Mouse (Mus musculus): ENCODE measurements around the gene Gtf3c5.

Gtf3c5 gene

DNA sequence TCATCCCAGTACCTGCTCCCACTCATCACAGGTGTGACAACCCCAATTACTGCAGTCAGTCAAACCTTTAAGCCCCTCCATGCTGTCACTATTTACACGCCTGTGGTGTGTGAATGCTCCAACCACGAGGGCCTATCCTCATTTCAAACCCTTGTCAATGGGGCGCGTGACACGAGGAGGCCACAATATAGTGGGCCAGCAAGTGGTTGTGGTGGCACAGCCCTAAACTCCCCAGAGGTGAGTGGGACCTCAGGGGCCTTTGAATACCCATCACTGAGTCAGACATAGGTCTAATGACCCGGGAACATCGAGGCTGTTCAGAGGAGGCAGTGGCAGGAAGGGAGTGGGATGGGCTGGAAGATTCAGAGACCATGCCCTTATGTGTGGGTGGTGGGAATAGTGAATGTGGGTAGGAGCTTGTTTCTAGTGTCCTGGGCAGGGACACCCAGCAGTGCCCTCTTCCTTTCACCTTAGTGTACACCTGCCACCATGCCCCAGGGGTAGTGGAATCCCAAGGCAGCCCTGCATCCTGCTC lies 49.6 kb downstream of the Gtf3c5 start:
- no peak for DNase-seq

DNA sequence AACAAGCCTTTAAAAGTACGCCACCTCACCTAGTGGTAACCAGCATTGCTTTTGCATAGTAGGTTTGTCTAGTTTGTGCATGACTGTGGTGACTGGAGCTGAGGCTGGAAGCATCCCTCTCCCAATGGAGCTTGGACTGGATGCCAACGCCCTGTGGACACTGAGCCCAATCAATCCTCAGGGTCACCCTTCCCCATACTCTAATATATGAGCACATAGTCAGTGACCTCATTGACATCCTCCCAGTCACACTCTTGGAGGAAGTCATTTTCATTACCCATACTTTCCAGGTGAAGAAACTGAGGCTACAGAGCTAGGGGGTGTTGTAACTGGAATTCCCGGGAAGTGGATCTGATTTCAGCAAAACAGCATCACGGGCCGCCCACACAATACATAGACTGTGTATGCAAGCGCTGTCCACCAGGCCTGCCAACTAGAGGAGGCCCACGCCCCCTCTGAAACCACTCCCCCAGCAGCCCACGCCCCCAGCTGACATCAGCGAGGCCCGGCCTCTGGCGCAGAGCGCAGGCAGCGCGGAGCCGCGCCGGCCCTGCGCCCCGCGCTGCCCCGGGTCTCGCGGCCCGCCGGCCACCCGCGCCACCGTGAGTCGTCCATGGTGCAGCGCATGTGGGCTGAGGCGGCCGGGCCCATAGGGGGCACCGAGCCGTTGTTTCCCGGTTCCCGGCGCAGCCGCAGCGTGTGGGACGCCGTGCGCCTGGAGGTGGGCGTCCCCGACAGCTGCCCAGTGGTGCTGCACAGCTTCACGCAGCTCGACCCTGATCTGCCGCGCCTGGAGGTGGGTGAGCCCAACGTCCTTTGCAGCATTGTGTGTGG lies 50.4 kb downstream of the Gtf3c5 start:
- DNase-seq = peak; percentile 91 to 93

DNA sequence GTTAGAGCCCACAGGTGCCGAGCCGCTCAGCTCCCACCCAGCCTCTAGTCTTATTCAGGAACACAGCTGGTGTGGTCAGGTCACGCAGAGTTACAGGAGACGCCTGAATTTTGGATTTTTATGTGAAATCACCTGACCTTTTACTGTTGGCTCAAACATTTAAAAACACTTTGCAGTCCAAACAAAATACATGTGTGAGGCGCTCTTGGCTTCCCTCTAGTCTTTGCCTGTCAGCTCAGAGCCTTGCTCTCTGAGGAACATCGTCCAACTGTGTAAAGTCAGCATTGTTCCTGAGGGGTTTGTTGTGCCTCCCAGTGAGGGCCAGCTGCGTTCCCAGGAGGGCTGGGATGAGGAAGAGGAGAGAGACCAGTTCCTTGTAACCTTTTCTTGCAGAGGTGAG lies 53.2 kb downstream of the Gtf3c5 start:
- DNase-seq = no peak

DNA sequence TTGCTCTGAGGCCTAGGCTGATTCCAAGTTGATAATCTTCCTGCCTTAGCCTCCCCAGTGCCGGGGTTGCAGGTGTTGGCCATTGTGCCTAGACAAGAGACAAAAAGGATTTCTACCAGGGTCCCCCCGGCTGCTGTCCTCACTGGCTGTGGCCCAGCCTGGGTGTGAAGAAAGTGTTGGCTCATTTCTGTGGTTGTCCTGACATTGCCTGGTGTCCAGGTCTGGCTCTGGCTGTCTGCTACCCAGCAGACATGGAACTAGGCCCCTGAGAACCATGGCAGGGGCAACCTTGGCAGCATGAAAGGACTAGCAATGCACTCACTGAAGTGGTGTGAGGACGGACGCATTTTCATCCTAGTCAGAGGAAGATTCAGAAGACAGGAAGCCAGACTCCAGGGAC lies 53.7 kb downstream of the Gtf3c5 start:
- DNase-seq = no peak

DNA sequence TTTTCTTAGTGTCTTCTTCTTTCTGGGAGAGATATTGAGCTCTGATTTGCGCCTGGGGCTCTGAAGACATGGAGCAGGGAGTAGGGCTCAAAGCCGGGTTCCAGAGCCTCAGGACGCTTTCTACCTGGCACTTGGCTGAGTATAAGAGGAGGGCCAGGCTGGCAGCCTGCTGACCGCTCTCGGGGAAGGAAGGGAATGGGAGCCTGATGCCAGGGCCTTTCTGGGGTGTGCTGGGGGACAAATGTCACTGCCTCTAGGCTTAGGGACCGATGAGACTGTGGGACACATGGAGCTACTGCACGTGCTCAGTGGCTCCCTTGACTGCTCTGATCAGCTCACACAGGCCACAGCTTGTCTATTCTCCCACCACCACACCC lies 55.2 kb downstream of the Gtf3c5 start:
- no peak for DNase-seq

DNA sequence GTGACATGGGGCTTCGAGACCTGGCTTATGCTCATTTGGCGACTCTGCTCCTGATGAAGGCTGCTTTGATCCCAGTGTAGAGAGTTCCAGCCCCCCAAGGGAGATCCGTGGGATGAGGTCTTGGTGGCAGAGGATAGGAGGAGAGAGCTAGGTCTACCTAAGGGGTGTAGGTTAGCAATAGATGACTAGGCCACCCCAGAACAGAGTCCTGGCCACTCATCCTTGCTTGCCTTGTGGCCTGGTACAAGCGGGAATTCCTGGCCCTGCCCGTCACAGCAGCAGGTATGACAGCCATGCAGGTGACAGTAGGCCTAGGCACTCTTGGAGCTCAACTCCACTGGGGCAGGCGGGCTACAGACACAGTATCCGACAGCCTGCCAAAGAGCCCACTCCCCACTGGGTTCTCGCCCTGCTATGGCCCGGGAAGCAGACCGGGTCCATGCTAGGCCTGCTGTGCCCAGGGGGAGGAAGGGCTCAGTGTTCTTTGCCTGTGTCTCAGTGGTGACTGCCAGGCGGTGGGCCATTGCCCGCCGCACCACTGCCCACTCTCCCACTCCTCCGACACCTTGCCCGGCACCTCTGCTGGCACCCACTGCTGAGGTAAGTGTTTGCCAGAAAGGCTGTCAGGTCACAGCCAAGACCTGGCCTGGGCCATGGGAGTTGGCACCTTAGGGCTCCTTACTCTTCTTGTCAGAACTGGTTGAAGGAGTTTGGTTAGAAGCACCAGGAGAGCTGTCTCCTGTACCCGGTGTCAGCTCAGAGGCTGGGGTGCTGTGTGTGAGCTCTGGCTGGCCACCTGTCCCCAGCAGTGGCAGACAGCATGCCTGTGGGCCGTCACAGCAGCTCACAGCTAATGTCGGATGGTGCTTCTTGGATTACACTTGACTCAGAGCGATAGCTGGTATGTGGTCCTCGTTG lies 55.9 kb downstream of the Gtf3c5 start:
- no peak for DNase-seq

DNA sequence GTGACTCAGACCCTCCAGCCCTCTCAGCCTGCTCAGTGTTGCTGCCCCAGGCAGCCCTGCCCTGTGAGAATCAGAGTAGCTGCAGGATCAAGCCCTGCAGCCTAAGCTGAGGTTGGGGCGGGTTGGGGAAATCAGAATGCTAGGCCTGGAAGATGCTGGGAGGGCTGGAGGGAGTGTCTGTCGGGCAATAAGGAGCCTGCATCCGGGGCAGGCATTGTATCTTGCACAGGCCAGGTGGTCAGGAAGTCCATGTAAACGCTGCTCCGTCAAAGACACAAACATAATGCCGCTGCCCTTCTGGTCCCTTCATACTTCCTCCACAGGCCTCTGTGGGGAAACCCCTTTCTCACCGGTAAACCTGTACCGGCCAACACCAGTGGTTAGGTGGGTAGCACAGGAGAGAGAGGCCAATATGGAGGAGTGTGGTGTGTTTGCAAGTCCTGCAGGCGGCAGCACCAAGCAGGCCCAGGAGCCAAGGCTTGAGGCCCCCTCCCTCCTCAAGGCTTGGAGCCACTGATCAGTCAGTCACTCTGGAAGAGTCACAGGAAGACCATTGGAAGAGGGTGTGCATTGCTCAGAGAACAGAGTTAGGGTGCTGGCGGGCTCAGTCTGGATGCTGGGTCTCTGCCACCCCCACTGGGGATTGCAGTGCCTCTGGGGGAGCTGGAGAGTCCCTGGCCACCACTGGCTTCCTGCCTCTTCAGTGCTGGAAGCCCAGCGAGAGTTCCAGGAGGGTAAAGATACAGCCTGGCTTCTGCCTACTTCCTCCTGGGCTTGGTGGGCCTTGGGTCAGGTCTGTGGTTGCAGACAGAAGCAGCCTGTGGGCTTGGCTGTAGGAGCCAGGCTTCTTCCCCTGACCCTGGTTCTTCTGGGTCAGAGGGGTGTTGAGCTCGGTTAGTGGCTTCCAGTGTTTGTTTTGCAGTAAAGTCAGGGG lies 57.3 kb downstream of the Gtf3c5 start:
- no peak for DNase-seq

DNA sequence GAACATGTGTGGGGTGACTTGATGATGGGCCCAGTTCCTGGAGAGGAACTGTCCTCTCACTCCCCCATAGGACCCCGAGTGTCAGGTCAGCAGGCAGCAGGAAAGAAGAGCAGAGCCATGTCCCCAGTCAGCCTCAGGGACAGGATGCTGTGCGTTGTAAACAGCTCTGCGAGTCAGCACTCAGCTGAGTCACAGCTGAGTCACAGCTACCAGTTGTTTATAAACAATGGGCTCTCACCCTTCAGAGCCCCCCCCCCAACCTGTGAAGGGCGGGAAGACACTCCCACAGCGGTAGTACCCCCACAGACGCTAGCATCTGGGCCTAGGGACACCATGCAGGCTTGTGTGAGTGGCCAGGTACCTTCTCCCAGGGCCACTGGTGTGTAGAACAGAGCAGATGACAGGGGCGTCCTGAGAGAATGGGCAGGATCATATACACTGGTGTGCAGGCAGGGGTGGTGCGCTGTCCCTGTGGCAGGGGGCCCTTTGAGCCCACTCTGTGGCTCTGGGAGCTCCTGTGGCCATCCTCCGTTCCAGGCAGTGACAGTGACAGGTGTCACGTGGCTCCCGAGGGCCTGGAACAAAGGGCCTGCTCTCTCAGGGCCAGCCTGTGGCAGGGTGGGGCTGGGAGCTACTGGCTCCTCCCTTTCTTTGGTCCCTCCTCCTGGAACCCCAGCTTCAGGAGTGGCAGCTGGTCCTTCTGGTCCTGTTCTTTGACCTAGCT lies 58.2 kb downstream of the Gtf3c5 start:
- peak; percentile 77 to 82 for DNase-seq

DNA sequence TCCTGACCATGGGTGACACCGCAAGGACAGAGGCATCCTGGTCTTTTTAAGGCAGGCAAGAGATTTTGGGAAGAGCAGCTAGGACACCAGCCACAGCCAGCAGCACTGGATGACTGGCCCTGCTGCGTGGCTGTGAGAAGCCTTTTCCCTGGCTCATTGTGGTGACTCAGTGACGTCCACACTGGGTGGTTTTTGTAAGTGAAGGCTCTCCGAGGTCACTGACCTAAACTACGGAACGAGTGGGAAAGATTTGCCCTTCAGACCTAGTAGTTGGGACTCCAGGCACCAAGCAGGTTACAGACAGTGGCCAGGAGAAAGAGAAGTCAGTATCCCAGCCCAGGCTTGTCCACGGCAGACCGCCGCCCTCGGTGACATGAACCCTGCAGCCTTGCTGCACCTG lies 59.1 kb downstream of the Gtf3c5 start:
- DNase-seq = no peak

DNA sequence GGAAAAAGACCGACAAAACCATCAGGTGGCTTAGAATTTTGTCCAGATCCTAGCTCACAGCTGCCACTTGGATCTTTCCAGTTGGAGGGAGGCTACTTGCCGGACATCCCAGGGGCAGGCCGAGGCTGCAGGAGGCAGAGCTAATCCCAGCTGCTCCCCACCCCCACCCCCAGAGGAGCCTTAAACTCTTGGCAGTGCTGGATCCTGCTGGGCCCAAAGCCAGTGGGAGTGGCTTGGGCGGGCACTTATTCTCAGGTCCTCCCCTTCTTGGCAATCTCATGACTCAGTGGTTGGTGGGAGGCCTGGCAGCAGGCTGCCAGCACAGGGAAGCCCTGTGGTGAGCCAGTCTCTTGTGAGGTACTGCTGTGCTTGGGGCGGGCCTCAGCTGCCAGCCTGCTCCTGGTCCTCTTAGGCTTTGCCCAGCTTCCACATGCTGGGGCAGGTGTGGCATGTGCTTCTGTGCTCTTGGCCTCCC lies 59.9 kb downstream of the Gtf3c5 start:
- peak; percentile 94 to 95 for DNase-seq

DNA sequence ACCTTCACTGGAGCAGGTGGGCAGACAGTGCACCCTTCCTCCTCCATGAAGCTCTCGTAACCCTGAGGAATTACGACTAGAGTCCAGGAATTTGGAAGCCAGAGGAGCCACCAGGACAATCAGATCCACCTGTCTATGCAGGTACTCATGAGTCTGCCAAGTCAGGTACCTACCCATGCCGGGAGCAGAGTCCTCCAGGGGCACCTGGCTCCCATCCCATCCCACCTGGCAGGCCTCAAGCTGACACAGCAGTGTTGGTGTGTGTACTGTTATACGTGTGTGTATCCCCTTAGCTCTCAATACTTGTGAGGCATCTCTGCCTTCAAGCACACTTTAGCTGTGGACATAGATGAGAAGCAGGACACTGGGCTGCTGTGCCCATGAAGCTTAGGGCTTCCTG lies 61.4 kb downstream of the Gtf3c5 start:
- peak; percentile 85 to 86 for DNase-seq

DNA sequence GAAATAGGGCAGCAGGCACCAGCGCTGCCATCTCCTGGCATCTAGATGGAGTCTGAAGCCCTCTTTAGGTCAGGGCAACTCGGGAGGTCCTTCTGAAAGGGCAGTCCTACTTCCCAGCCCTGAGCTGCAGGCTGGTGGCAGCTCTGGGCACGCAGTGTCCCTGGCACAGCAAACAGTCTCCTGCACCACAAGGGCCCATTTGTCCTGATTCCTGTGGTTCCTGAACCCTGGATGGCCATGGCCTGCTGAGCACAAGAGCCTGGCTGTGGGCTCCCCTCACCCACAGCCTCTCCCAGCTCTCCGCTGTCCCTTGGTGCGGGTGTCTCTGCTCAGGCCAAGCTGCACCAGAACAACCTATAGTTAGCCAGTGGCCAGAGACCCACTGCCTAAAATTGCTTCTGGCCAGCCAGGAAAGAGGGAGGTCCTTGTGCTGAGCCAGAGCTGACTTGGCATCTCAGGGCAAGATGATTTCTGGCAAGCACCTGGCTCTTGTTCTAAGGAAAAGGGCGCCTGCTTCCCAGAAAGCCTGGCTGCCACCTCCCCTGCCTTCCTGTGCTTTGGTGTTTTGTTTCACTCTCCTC lies 61.9 kb downstream of the Gtf3c5 start:
- peak in 1 of 2 experiments; percentile 51 for DNase-seq

DNA sequence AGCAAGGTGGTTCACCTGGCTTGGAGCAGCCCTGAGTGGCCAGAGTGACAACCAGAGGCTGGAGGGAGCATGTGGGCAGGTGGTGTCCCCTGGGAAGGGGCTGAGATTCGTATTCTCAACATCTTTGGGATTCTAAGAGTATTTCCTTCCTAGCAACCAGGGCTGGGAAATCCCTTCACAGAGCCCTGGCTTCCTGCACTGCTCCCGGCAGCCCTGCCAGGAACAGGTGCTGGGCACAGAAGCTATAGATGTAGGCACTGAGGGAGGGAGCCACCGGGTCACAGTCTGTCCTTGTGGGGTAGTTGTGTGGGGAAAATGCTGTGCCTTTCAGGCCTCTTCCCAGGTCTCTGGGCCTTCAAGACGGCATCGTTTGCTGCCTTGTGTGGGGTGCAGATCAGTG lies 63.0 kb downstream of the Gtf3c5 start:
- no peak for DNase-seq

DNA sequence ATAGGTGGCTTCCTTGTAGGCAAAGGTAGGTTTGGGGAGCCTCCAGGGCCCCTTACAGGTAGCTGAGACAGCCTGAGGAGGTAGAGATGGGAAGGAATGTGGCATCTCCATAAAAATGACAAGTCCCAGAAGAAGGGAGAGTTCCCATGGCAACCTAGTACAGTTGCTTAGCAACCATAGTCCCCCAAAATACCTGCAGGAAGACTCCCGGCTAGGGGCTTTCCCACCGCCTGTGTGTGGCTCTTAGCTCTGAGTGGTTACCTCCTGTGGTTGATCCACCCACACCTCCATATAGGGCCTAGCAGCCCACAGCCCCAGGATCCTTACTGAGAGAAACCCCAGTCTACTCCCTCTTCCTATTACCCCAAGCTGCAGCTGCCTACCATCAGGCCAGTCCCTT lies 65.3 kb downstream of the Gtf3c5 start:
- no peak for DNase-seq

DNA sequence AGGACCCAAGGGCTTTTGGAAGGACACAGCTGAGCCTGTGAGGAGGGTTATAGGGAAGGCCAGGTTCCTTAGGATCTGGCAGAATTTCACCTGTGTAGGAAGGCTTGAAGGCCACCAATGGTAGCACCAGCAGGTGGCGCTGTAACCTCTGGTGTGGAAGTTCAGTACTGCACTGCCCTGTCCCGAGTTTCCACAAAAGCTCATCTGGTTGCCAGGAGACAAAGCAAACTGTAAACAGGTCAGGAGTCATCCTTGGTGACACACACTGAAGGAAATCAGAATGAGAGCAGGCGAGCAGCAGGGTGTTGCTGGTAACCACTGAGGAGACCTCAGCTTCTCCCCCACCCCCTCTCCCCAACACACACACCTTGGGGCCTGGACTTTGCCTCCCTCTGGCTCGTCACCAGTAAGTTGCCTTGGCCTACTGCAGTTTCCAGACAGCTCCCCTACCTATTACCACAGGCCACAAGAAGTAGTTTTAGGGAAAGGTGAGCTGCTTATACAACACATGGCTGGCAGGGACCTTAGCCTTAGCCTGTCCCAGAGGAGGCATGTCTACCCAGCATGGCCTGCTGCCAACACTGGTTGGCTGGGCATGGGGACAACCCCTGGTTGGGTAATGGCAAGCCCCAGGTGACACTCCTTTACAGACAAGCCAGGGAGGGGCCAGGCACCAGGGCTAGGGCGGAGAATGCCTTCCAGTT lies 66.2 kb downstream of the Gtf3c5 start:
- peak; percentile 91 to 97 for DNase-seq
